Mouse (Mus musculus) MEL-GATA-1-ER (cell line): Measurements from ENCODE around the gene Ssu72.
"Not testable (repeated sequence)": the region's sequence is repeated elsewhere in the genome, so short reads cannot be mapped to it uniquely, and the experiment has no call there.

ENCODE experiments used
- DNase-seq: peaks from one replicate; pipeline ENCODE4 v3.0.0-alpha.2; 2012; ENCODE audit warnings: low read depth; ENCODE audit errors: extremely low read depth

Gene Ssu72

GRCm38 (mm10) chr4:155704721-155705591 is at the start of gene Ssu72:
TSS of gene Ssu72 (plus strand) at chr4:155704800.
- peak; percentile 88 for DNase-seq

GRCm38 (mm10) chr4:155656214-155656751 is 48.3 kb upstream of the Ssu72 start:
- DNase-seq, result no peak

GRCm38 (mm10) chr4:155658961-155659360 is 45.6 kb upstream of the Ssu72 start:
- DNase-seq, result no peak

GRCm38 (mm10) chr4:155660641-155661040 is 44.0 kb upstream of the Ssu72 start:
- no peak for DNase-seq

- DNase-seq, result no peak
Measured at GRCm38 (mm10) chr4:155666903-155667302, 37.7 kb upstream of the Ssu72 start.

GRCm38 (mm10) chr4:155668689-155669597 is 35.7 kb upstream of the Ssu72 start, which contains the start of gene Mib2:
TSS of gene Mib2 (minus strand) at chr4:155669198.
- peak; percentile 84 for DNase-seq

- no peak for DNase-seq
Measured at GRCm38 (mm10) chr4:155669598-155670075, 35.0 kb upstream of the Ssu72 start.

GRCm38 (mm10) chr4:155670236-155670635 is 34.4 kb upstream of the Ssu72 start:
- not testable (repeated sequence) for DNase-seq

- no peak for DNase-seq
Measured at GRCm38 (mm10) chr4:155672082-155672481, 32.5 kb upstream of the Ssu72 start.

GRCm38 (mm10) chr4:155675991-155676390 is 28.6 kb upstream of the Ssu72 start:
- DNase-seq, result no peak

- peak; percentile 73 for DNase-seq
Measured at GRCm38 (mm10) chr4:155683670-155684277, 20.8 kb upstream of the Ssu72 start.

- not testable (repeated sequence) for DNase-seq
Measured at GRCm38 (mm10) chr4:155687764-155688163, 16.8 kb upstream of the Ssu72 start.

- no peak for DNase-seq
Measured at GRCm38 (mm10) chr4:155690571-155691375, 13.8 kb upstream of the Ssu72 start.

- no peak for DNase-seq
Measured at GRCm38 (mm10) chr4:155692421-155692820, 12.2 kb upstream of the Ssu72 start.

- no peak for DNase-seq
Measured at GRCm38 (mm10) chr4:155694111-155694481, 10.5 kb upstream of the Ssu72 start, which contains the start of gene Fndc10. TSS of gene Fndc10 (plus strand) at chr4:155694342.

- no peak for DNase-seq
Measured at GRCm38 (mm10) chr4:155694482-155695401, 9.9 kb upstream of the Ssu72 start.

- DNase-seq, result no peak
Measured at GRCm38 (mm10) chr4:155695531-155696062, 9.0 kb upstream of the Ssu72 start.

GRCm38 (mm10) chr4:155696261-155697255 is 8.0 kb upstream of the Ssu72 start:
- no peak for DNase-seq
